Mouse (Mus musculus): ENCODE measurements around the gene Dennd6a. TPM values are rescaled to one million over a fixed set of nuclear protein-coding genes. Genes with fewer than 3 reads are reported as not detected.
A peak's percentile ranks its signal among the peaks of the same experiment; 100 is the strongest.

Dennd6a gene
- total and polyA plus RNA-seq, 2 experiments from 2014 or later: 11.9 to 30.7 TPM

DNA sequence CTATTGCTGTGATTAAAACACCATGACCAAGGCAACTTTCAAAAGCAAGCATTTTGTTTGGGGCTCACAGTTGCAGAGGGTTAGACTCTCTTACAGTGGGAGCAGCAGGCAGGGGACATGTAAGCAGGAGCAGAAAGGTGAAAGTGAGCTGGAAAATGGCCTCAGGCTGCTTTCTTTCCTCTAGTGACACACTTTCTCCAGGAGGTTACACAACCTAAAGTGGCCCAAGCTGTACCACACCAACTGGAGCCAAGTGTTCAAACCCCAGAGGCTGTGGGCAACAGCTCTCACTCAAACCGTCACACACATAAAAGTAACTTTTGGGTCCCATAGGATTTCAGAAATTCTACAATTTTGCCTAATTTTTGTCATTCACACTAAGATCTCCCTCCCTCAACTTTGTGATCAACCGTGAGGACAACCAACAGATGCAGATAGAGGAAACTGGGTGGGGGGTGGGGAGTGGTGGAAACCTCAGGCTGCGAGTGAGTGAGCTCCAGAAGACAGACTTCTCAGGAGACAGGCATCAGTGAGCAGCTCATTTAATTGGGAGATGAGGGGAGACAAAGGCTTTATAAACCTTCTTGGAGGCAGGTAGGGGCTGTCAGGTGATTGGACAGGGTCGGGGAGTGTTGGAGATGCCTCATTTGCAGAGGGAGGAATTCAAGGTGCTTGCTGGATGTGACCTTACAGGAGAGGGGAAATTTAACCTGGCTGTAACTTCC is 1.5 kb upstream of the Dennd6a start:
- WGBS: 53% methylated on average over 4 of the region's 4 CpGs
- Histone ChIP-seq H3K36me3 (ENCODE audit: insufficient read depth) (no peaks in the 10 kb centered on the region), H3K9me3 (ENCODE audit: low read length) (no peaks in the 10 kb centered on the region), H3K4me1 (ENCODE audit: insufficient read depth) (no peaks in the 10 kb centered on the region), H3K9ac (no peak overlapping the region), H3K27me3 (ENCODE audit: insufficient read depth, low read length) (no peaks in the 10 kb centered on the region), H3K4me2 (ENCODE audit: low read depth) (no peak overlapping the region), H3K4me3 (ENCODE audit: low read depth, low read length) (no peak overlapping the region), H3K27ac (ENCODE audit: low read depth, low read length) (no peak overlapping the region)
- no peak for TF ChIP-seq CTCF (IDR thresholded peaks at IDR 0.05; ENCODE audit: low read depth)
- DNase-seq (no peak), ATAC-seq (no peak)

DNA sequence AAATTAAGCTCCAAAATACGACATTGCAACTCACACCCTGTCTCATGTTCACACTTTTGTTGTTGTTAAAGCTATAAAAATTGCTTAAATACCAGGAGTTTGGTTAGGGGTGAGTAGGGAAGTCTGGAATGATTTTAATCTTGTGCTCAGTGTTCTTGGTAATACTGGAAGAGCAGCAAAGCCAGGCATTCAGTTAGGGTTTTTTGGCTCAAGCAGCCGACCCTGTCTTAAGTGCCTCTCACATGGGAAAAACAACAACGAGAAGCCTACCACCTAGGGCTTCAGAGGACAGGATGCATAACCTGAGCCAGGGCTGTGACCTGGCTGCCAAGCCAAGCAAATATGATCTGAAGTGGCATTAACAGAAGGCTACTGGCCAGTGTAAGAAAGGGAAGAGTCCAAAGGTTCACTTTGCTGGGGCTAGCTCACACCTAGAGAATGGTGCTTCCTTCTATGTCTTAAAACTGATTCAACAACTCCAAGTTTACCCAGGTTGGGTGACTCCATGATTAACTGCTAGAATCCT is 2.7 kb downstream of the Dennd6a start:
- Histone ChIP-seq H3K9ac (no peak overlapping the region), H3K27ac (ENCODE audit: low read depth, low read length) (no peak overlapping the region), H3K4me3 (ENCODE audit: low read depth, low read length) (no peak overlapping the region), H3K9me3 (ENCODE audit: low read length) (no peaks in the 10 kb centered on the region), H3K4me2 (ENCODE audit: low read depth) (no peak overlapping the region), H3K36me3 (ENCODE audit: insufficient read depth) (no peaks in the 10 kb centered on the region), H3K27me3 (ENCODE audit: insufficient read depth, low read length) (no peaks in the 10 kb centered on the region), H3K4me1 (ENCODE audit: insufficient read depth) (0 out of 2 replicates have a peak, but pooled peaks cover 4% of the 10 kb centered on the region)
- 69% methylated on average over 3 of the region's 3 CpGs for WGBS
- TF ChIP-seq CTCF (IDR thresholded peaks at IDR 0.05; ENCODE audit: low read depth): no peak
- no peak for ATAC-seq
- no peak for DNase-seq

DNA sequence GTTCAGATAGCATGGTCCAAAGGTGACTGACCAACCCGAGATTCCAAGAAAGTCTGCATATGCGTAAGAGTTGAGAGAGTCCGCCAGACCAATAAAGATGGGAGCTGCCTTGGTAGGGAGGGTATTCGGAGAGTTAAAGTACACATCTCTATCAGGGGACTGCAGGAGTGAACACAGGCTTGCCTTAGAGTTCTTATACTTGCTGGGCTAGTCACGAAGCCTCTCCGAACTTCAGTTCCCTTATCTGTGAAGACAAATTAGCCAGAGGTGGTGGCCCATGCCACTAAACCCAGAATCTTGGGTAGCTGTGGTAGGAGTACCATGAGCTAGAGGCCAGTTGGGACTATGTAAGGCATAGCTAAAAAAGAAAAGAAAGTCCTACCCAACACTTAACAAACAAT is 5.1 kb downstream of the Dennd6a start:
- DNase-seq (no peak), ATAC-seq (no peak)
- Histone ChIP-seq H3K27ac (ENCODE audit: low read depth, low read length) (no peak overlapping the region), H3K4me3 (ENCODE audit: low read depth, low read length) (peak overlapping the region; percentile 65), H3K4me1 (ENCODE audit: insufficient read depth) (0 out of 2 replicates have a peak, but pooled peaks cover 5% of the 10 kb centered on the region), H3K4me2 (ENCODE audit: low read depth) (0 out of 2 replicates have a peak overlapping the region, but pooled peaks have one; percentile 58), H3K36me3 (ENCODE audit: insufficient read depth) (no peaks in the 10 kb centered on the region), H3K27me3 (ENCODE audit: insufficient read depth, low read length) (no peaks in the 10 kb centered on the region), H3K9me3 (ENCODE audit: low read length) (no peaks in the 10 kb centered on the region), H3K9ac (no peak overlapping the region)
- no peak for TF ChIP-seq CTCF (IDR thresholded peaks at IDR 0.05; ENCODE audit: low read depth)
- 72% methylated on average over 6 of the region's 6 CpGs for WGBS

DNA sequence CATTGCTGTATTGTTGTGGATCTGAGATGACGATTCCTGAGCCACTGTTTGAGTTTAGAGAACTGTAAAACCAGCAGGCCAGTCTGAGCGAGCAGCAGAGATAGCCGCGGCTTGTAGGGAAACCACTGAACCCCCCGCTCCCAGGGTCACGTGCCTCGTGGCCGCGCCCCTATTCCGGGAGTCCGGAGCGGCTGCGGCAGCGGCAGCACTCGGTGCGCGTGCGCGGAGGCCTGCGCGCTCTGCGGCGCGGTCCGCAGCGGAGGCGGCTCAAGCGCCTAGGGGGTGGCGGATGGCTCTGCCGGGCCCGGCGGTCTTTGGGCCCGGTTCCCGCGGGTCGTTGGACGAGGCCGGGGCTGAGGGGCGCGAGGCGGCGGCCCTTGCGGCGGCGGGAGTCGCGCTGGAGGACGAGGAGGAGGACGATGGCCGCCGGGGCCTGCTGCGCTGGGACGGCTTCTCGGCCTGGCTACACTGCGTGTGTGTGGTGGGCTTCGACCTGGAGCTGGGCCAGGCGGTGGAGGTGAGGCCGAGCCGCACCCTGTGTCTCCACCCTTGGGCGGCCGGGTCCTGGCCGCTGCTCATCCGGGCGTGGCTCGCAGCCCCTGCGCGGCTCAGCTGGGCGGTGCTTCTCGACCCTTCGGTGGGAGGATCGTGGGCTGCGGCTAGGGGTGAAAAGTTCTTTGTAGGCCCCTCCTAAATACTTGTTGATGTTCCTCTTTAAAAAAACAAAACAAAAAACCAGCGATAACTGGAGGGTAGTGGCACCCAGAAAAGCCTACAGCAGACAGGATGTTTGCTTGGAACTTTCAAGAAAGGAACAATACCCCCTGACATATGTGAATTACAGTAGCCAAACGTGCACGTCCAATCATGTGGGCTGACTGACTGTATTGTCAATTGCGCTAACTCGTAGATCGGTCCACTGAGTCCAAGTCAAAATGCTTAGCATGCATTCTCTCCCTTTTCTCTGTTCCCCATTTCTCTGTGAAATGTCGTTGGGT is 6.0 kb downstream of the Dennd6a start:
- no peak for TF ChIP-seq CTCF (IDR thresholded peaks at IDR 0.05; ENCODE audit: low read depth)
- peak; percentile 97 for ATAC-seq
- peak overlapping the region; percentile 97 for H3K9ac ChIP-seq

DNA sequence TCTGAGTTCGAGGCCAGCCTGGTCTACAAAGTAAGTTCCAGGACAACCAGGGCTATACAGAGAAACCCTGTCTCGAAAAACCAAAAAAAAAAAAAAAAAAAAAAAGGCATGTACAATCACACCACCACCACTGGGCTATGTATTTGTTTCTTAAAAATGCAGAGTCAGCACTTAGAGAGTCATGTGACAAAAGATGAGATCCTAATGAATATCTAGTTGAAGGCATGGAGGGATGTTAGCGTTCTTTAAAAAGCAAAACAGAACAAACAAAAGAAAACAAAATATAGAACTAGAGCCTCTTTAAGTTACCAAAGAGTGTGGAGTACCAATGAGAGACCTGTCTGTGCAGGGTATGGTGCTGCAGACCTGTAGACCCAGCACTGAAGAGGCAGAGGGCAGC is 10.0 kb downstream of the Dennd6a start:
- H3K9me3 ChIP-seq (ENCODE audit: low read length): no peaks in the 10 kb centered on the region
- H3K27ac ChIP-seq (ENCODE audit: low read depth, low read length): no peak overlapping the region
- H3K4me3 ChIP-seq (ENCODE audit: low read depth, low read length): no peak overlapping the region
- H3K36me3 ChIP-seq (ENCODE audit: insufficient read depth): no peaks in the 10 kb centered on the region
- ATAC-seq (no peak), DNase-seq (no peak)
- H3K4me2 ChIP-seq (ENCODE audit: low read depth): no peak overlapping the region
- no peak for TF ChIP-seq CTCF (IDR thresholded peaks at IDR 0.05; ENCODE audit: low read depth)
- WGBS: 93% methylated on average over 2 of the region's 3 CpGs
- H3K9ac ChIP-seq: no peak overlapping the region
- H3K4me1 ChIP-seq (ENCODE audit: insufficient read depth): 0 out of 2 replicates have a peak, but pooled peaks cover 5% of the 10 kb centered on the region
- H3K27me3 ChIP-seq (ENCODE audit: insufficient read depth, low read length): no peaks in the 10 kb centered on the region

More for the DNA sequence above, 6.0 kb downstream of the Dennd6a start:
- no peaks in the 10 kb centered on the region for H3K36me3 ChIP-seq (ENCODE audit: insufficient read depth)
- H3K27ac ChIP-seq (ENCODE audit: low read depth, low read length): peak overlapping the region; percentile 91
- no peaks in the 10 kb centered on the region for H3K9me3 ChIP-seq (ENCODE audit: low read length)
- H3K27me3 ChIP-seq (ENCODE audit: insufficient read depth, low read length): no peaks in the 10 kb centered on the region
- H3K4me2 ChIP-seq (ENCODE audit: low read depth): peak overlapping the region; percentile 58
- 2% methylated on average over 75 of the region's 79 CpGs for WGBS
- H3K4me1 ChIP-seq (ENCODE audit: insufficient read depth): 0 out of 2 replicates have a peak, but pooled peaks cover 5% of the 10 kb centered on the region
- DNase-seq: peak; percentile 92
- peak overlapping the region; percentile 65 for H3K4me3 ChIP-seq (ENCODE audit: low read depth, low read length)

DNA sequence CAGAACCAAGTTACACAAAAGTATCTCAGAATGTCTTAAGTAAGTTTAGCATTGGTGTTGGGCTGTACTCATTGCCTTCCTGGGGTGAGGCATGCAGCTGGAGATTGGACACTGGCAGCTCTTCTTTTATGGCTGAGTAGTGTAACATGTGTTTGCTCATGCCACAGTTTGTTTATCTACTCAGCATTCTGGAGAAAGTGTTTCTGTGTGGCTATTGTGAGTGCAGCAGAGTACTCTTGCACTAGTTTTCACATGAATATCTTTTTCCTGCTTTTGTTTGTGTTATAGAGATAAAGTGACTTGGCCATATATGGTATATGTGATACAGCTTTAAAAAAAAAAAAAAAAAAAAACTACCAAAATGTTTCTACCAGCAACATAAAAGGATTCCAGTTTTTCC is 13.5 kb downstream of the Dennd6a start:
- no peak for TF ChIP-seq CTCF (IDR thresholded peaks at IDR 0.05; ENCODE audit: low read depth)

More for the DNA sequence above, 13.5 kb downstream of the Dennd6a start:
- H3K27me3 ChIP-seq (ENCODE audit: insufficient read depth, low read length): no peaks in the 10 kb centered on the region
- no peak overlapping the region for H3K27ac ChIP-seq (ENCODE audit: low read depth, low read length)
- H3K9ac ChIP-seq: no peak overlapping the region
- H3K36me3 ChIP-seq (ENCODE audit: insufficient read depth): no peaks in the 10 kb centered on the region
- no peak for DNase-seq
- no peak for ATAC-seq
- H3K9me3 ChIP-seq (ENCODE audit: low read length): no peaks in the 10 kb centered on the region
- no peak overlapping the region for H3K4me2 ChIP-seq (ENCODE audit: low read depth)
- no peak overlapping the region for H3K4me3 ChIP-seq (ENCODE audit: low read depth, low read length)
- no peaks in the 10 kb centered on the region for H3K4me1 ChIP-seq (ENCODE audit: insufficient read depth)

Data from forebrain, postnatal 0 days (tissue).